Mouse (Mus musculus): ENCODE measurements around the gene Slfn9. TPM values are rescaled to one million over a fixed set of nuclear protein-coding genes. Genes with fewer than 3 reads are reported as not detected.

The Slfn9 gene
- total and polyA plus RNA-seq, 3 experiments: 6.4 to 12.4 (median 6.7) TPM

DNA sequence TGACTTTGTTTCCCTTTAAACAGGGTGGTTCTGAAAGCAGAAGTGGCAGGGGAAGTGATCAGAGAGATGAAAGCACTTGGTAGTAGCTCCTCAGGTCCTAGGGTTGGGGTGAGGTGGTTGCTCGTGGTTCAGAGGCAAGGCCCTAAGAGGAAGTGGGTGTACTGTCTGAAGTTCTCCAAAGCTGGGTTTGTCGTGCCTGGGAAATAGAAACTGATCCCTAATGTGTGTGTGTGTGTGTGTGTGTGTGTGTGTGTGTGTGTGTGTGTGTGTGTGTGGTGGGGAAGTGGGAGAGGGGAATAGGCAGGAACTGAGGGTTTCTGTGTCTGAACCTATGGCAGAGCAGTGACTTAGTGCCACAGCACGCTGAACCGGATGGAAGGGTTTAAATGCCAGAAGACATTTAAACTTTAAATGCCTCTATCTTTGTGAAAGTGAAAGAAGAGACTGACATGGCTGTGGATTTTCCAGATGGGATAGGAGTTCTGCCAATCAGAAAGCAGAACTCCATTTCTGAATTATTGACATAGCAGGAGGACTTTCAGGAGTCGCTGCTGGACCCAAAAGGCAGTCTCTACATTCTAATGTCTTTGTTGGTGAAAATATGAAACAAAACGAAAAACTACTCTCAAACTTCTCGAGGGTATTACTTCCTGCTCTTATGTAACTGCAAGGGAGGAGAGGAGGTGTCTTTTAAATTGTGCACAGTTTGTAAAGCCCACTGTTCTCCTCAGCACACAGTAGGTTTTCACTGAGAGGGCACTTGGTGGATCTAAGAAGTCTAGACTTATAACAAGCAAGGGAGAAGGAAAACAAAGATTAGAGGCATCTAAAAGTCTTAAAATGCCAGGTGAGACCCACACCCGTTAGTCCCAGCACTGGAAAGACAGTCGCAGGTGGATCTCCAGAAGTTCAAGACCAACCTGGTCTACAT is 38.8 kb downstream of the Slfn9 start:
- no peak overlapping the region for H3K4me3 ChIP-seq (replicated peaks in 1 of 3; ENCODE audit: low read depth in 2 of 3, low read length in 2 of 3, poor library complexity in 1 of 3)
- no peak for TF ChIP-seq GABPA (IDR thresholded peaks at IDR 0.05; ENCODE audit: insufficient replicate concordance, low read depth, low read length)
- TF ChIP-seq IRF4 (IDR thresholded peaks at IDR 0.05; ENCODE audit: low read depth, low read length): peak; percentile 47; the same call in 1 of the 2 replicates
- peak; percentile 63 for TF ChIP-seq ZKSCAN1 (IDR thresholded peaks at IDR 0.05; ENCODE audit: borderline replicate concordance, low read depth, low read length)
- no peak for TF ChIP-seq RAD21 (IDR thresholded peaks at IDR 0.05; ENCODE audit: low read depth, low read length)
- 0 out of 2 replicates have a peak, but pooled peaks have one; percentile 20 for TF ChIP-seq EP300 (IDR thresholded peaks at IDR 0.05; ENCODE audit: low read length)
- TF ChIP-seq TBP (conservative IDR thresholded peaks at IDR 0.05; ENCODE audit: low read depth, low read length): no peak
- no peak for TF ChIP-seq CHD2 (IDR thresholded peaks at IDR 0.05; ENCODE audit: low read length)
- no peak for TF ChIP-seq MAZ (IDR thresholded peaks at IDR 0.05; ENCODE audit: low read depth, low read length)
- no peak; the same call in 1 of the 2 replicates for TF ChIP-seq ELF1 (IDR thresholded peaks at IDR 0.05; ENCODE audit: low read depth, low read length)
- no peak for TF ChIP-seq HCFC1 (IDR thresholded peaks at IDR 0.05; ENCODE audit: low read depth, low read length)
- no peak for TF ChIP-seq ZC3H11A (IDR thresholded peaks at IDR 0.05; ENCODE audit: low read depth, low read length)
- in situ Hi-C loops (cut with MboI; ENCODE audit: low pct_ligation_motif_present, low pct_unique_long_range_greater_than_20kb, low sequenced_read_pairs) (no loop called here), dilution Hi-C loops (cut with MboI; ENCODE audit: extremely low pct_ligation_motif_present, extremely low pct_unique_long_range_greater_than_20kb, low sequenced_read_pairs) (no loop called here)
- H3K4me2 ChIP-seq (ENCODE audit: insufficient read depth, low read depth, poor library complexity, severe bottlenecking): peak overlapping the region; percentile 25
- H3K79me2 ChIP-seq (replicated peaks; ENCODE audit: control insufficient read depth, extremely low read depth, insufficient read depth, poor library complexity, severe bottlenecking): no peaks in the 10 kb centered on the region
- no peaks in the 10 kb centered on the region for H3K36me3 ChIP-seq (replicated peaks in 1 of 2; ENCODE audit: control insufficient read depth in 1 of 2, insufficient read depth in 1 of 2, low read length in 1 of 2)
- H3K9me3 ChIP-seq (replicated peaks; ENCODE audit: low read length): no peaks in the 10 kb centered on the region
- no peak overlapping the region for H3K9ac ChIP-seq (ENCODE audit: insufficient read depth, low read depth)
- no peak overlapping the region for H3K27ac ChIP-seq (ENCODE audit: insufficient read depth, low read depth)
- H3K27me3 ChIP-seq (replicated peaks): no peaks in the 10 kb centered on the region
- H3K4me1 ChIP-seq (ENCODE audit: control insufficient read depth in 1 of 2, insufficient read depth in 2 of 2): peaks cover 6 to 20% of the 10 kb centered on the region in 2 experiments
- DNase-seq (ENCODE audit: extremely low read depth): peak; percentile 59

DNA sequence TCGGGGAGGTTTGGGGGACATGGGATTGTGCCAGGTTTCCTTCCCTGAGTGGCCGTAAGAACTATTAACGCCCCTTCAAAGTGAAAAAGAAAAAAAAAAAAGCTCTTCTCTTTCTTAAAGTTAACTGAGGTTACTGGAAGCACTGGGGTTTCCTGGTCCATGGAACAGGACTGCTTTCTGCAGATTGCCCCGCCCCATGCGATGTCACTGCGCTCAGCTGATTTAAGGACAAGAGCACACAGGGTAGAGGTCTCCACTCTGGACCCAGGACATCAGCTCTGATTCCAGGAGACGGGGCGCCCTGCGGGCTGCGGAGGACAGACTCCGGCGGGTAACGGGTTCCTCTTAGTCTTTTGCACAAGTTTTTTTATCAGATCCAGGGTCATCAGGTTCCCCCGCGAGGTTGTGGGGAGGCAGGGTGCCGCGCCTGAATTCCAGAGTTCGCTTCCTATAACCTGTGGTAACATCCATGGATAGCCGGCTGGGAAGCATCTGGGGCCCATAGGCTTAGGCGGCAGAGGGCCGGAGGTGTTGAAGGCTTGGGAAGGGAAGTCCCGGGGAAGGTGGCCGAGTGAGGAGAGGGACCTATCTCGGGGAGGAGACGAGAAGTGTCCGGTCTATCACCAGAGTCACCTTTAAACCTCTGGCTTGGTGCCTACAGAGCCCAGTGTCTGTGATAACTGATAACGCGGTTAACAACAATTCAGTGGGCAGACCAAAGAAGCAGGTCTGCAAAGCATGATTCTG is 39.6 kb downstream of the Slfn9 start:
- H3K36me3 ChIP-seq (replicated peaks in 1 of 2; ENCODE audit: control insufficient read depth in 1 of 2, insufficient read depth in 1 of 2, low read length in 1 of 2): no peaks in the 10 kb centered on the region
- TF ChIP-seq MAX (IDR thresholded peaks at IDR 0.05; ENCODE audit: low read length): no peak
- no peak for TF ChIP-seq KAT2A (IDR thresholded peaks at IDR 0.05; ENCODE audit: insufficient replicate concordance, low read length)
- TF ChIP-seq SIN3A (IDR thresholded peaks at IDR 0.05; ENCODE audit: low read length): no peak
- no peak for TF ChIP-seq CHD2 (IDR thresholded peaks at IDR 0.05; ENCODE audit: low read length)
- TF ChIP-seq GABPA (IDR thresholded peaks at IDR 0.05; ENCODE audit: insufficient replicate concordance, low read depth, low read length): no peak
- TF ChIP-seq IRF4 (IDR thresholded peaks at IDR 0.05; ENCODE audit: low read depth, low read length): no peak
- no peak for TF ChIP-seq MYC (IDR thresholded peaks at IDR 0.05; ENCODE audit: low read depth, low read length)
- TF ChIP-seq JUN (IDR thresholded peaks at IDR 0.05; ENCODE audit: insufficient read depth, low read depth, low read length): no peak
- TF ChIP-seq RAD21 (IDR thresholded peaks at IDR 0.05; ENCODE audit: low read depth, low read length): no peak
- TF ChIP-seq ZKSCAN1 (IDR thresholded peaks at IDR 0.05; ENCODE audit: borderline replicate concordance, low read depth, low read length): no peak
- no peak for TF ChIP-seq NRF1 (IDR thresholded peaks at IDR 0.05; ENCODE audit: low read depth, low read length)
- TF ChIP-seq EP300 (IDR thresholded peaks at IDR 0.05; ENCODE audit: low read length): no peak
- no peak for TF ChIP-seq ZNF384 (IDR thresholded peaks at IDR 0.05; ENCODE audit: low read depth, low read length)
- TF ChIP-seq USF2 (conservative IDR thresholded peaks at IDR 0.05; ENCODE audit: low read depth, low read length): no peak
- no peak for DNase-seq (ENCODE audit: extremely low read depth)
- dilution Hi-C loops (cut with MboI; ENCODE audit: extremely low pct_ligation_motif_present, extremely low pct_unique_long_range_greater_than_20kb, low sequenced_read_pairs) (no loop called here), in situ Hi-C loops (cut with MboI; ENCODE audit: low pct_ligation_motif_present, low pct_unique_long_range_greater_than_20kb, low sequenced_read_pairs) (no loop called here)
- no peak overlapping the region for H3K9ac ChIP-seq (ENCODE audit: insufficient read depth, low read depth)
- H3K4me2 ChIP-seq (ENCODE audit: insufficient read depth, low read depth, poor library complexity, severe bottlenecking): no peak overlapping the region
- no peak overlapping the region for H3K4me3 ChIP-seq (replicated peaks in 1 of 3; ENCODE audit: low read depth in 2 of 3, low read length in 2 of 3, poor library complexity in 1 of 3)
- no peaks in the 10 kb centered on the region for H3K79me2 ChIP-seq (replicated peaks; ENCODE audit: control insufficient read depth, extremely low read depth, insufficient read depth, poor library complexity, severe bottlenecking)
- no peaks in the 10 kb centered on the region for H3K27me3 ChIP-seq (replicated peaks)
- H3K4me1 ChIP-seq (ENCODE audit: control insufficient read depth in 1 of 2, insufficient read depth in 2 of 2): peaks cover 6 to 26% of the 10 kb centered on the region in 2 experiments
- no peak overlapping the region for H3K27ac ChIP-seq (ENCODE audit: insufficient read depth, low read depth)
- no peaks in the 10 kb centered on the region for H3K9me3 ChIP-seq (replicated peaks; ENCODE audit: low read length)

Data from CH12.LX (cell line).